Mouse (Mus musculus): Measurements from ENCODE around the gene Elp5.
"Not testable (repeated sequence)": the region's sequence is repeated elsewhere in the genome, so short reads cannot be mapped to it uniquely, and the experiment has no call there.

The Elp5 gene

DNA sequence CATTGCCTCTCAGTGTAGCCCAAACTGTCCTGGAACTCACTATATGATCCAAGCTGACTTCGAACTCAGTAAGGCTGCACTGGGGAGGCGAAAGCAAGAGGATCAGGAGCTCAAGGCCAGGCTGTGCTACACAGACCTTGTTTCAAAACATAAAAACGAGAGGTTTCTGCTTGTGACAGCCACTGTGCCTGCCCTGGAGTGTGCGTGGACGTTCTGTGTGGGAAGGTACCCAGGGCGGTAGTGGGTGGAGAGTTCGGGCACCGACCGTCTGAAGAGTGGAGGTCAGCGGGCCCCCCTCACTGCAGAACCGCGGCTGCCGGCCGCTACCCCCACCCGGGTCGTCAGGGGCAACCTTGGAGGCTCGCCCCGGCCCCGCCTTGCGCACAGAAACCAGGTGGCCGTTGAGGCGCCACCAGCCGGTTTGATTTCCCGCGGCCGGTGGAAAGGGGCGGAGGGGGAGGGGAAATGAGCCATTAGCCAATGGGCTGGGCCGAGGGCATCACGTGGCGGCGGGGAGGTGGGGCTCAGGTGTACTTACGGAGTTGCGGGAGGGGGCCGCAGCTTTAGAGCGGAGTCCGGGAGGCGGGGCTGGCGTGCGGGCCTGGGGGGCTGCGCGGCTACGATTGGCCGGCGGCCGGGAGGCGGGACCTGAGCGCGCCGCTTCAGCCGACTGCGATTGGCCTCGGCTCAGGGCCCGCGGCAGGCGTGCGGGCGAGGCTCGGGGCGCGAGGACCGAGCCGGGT lies 47.0 kb downstream of the Elp5 start, which contains the start of gene Ybx2:
Gene Ybx2 (plus strand): TSS at position 660 of the 743 bp plus-strand sequence.
- peak; percentile 84 for DNase-seq (ENCODE audit: low read depth, low spot score)

DNA sequence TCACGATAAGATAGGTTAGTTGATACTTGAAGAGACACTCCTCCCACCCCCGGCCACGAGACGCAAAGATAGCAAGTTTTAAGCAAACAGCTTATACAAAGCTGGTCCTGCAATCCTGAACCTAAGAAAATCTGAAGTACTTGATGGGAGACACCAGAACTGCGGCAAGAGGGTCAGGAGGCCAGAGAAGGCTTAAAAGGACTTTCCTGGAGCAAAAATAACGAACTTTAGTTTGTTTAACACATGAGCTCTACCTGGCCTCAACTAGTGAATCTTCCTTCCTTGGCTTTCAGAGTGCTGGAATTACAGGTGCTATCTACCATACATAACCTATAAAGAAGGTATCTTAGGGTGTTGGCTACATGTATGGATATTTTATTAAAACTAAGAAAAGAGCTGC lies 47.6 kb downstream of the Elp5 start:
- no peak for DNase-seq (ENCODE audit: low read depth, low spot score)

DNA sequence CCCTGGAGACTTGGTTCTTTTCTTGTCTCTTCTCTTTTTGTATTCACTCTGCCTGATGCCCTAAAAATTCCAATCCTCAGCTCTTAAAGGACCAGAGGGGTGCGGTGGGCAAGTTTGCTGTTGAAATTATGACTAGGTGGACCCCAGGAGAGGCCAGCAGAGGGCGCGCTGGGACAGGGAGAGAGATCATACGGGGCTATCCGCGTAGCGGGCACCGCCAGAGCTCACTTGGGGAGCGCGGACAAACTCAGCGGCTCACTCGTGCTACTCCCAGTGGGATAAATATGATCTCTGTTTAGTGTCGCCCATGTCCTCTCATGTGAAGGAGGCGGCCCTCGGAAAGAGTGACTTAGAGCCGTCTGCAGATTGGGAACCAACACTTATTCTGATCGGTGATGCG lies 48.1 kb downstream of the Elp5 start:
- DNase-seq (ENCODE audit: low read depth, low spot score), result peak; percentile 89

DNA sequence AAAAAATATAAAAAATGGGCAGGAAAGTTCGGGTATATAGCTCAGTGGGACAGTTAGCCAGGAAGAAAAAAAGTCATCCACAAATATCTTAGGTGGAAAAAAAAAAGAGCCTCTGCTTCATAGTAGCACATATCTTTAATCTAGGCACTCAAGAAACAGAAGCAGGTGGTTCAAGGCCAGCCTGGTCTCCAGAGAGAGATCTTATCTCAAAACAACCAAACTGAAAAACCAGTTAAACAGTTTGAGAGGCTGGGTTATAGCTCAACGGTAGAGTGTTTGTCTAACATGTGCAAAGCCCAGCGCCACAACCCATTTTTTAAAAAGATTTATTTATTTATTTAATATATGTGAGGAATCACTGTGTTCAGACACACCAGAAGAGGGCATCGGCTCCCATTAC lies 49.3 kb downstream of the Elp5 start:
- DNase-seq (ENCODE audit: low read depth, low spot score), result no peak

DNA sequence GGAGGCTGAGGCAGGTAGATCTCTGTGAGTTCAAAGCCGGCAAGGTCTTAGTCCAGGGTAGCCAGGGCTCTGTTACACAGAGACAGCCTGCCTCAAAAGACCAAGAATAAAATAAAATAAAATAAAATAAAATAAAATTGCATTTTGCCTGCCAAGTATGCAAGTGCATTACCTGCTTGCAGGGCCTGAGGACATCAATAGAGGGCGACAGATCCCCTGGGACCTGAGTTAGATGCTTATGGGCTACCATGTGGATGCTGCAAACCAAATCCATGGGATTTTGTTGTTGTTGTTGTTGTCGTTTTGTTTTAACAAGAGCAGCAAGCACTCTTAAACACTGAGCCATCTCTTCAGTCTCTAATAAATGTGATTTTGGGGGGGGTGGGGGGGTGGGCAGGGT lies 50.1 kb downstream of the Elp5 start:
- DNase-seq (ENCODE audit: low read depth, low spot score), result no peak

DNA sequence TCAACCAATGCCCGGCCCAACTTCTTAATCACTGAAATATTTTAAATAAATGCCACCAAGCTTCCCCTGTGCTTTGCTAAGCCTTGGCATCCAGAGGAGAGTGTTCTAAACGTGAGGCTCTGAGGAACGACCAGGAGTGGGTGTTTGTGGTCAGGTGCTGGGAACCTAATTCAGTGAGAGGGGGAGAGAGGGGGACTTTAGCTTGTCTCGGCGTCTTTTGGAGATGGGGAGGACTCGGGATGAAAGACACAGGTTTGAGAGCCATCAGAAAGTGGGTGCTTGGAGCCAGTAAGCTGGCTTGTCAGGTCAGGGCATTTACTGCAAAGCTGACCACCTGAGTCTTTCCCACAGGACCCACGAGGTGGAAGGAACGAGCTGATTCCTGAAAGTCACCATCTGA lies 50.5 kb downstream of the Elp5 start:
- no peak for DNase-seq (ENCODE audit: low read depth, low spot score)

DNA sequence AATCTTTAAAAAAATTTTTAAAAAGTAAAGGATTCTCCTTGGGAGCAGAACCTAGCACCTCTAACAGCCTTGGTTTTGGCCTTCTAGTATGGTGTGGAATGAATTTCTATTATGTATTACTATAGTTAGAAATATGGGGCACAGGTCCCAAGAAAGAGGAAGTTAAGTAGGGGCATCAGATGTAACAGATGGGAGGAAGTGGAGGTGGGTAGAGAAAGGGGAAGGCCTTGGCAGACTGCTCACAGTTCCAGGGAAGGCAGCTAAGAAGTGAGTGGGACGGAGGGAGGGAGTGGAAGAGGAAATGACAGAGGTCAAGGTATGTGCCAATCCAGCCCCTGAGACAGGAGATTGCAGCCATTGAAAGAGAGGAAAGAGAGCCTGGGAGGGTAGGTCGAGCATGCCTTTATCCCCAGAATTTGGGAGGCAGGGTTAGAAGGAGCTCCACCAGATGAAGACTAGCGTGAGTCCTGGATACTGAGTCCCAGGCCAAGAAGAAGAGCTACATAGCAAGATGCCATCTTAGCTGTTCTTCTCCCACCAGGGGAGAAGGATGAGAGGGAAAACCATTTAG lies 51.3 kb downstream of the Elp5 start:
- no peak for DNase-seq (ENCODE audit: low read depth, low spot score)

DNA sequence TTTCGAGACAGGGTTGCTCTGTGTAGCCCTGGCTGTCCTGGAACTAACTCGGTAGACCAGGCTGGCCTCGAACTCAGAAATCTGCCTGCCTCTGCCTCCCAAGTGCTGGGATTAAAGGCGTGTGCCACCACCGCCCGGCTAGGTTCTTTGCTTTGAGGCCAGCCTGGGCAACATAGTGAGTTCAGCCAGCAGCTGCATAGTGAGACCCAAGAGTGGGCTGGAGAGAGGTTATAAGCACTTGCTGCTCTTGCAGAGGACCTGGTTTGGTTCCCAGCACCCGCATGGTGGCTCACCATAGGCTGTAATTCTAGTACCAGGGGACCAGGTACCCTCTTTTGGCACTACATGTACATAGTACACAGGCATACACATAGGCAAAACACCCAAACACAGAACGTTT lies 52.1 kb downstream of the Elp5 start:
- not testable (repeated sequence) for DNase-seq (ENCODE audit: low read depth, low spot score)

DNA sequence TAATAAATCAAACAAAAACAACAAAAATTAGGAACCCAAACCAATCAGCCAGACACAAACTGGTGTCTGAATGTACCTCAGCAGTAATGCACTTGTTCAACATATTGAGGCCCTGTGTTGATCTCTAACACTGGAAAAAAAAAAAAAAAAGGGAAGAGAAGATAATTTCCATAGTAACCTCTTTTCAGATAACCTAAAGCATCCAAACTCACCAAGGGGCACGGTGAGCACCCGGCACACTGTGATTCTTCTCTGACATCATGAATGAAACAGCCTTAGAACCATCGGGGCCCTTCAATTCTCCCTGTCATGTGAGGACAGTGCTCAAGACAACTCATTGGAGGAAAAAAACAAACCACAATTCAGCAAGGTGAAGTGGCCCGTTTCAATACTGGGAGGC lies 52.6 kb downstream of the Elp5 start:
- DNase-seq (ENCODE audit: low read depth, low spot score), result no peak

DNA sequence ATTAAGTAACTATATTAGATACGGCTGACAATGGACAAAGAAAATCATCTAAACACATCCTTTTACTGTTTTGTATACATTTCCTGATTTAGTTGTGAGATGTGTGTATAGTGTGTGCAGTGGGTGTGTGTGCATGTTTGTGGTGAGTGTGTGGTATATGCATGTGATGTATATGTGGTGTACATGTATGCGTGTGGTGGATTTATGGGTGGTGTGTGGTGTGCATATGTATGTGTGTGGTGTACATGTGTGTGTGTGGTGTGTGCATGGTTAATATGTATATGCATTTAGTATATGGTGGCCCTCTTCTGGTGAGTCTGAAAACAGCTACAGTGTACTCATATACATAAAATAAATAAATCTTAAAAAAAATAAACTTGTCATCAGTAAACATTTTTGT lies 54.8 kb downstream of the Elp5 start:
- DNase-seq (ENCODE audit: low read depth, low spot score), result no peak

DNA sequence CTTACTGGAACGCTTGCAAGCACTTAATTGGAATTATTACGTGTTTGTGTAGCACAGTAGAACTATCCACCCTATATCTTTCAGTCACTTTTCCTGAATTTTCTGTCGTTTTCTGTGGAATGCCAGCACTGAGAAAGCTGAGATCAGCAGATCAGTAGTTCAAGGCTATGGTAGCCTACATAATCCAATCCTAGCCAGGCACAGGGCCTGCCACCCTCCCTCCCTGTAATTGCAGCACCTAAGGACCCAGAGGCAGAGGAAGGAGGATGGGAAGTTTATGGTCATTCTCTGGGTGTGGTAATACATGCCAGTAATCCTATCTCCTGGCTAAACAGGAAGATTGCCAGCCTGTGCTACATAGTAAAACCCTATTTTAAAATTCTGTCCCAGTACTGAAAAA lies 59.5 kb downstream of the Elp5 start:
- no peak for DNase-seq (ENCODE audit: low read depth, low spot score)

DNA sequence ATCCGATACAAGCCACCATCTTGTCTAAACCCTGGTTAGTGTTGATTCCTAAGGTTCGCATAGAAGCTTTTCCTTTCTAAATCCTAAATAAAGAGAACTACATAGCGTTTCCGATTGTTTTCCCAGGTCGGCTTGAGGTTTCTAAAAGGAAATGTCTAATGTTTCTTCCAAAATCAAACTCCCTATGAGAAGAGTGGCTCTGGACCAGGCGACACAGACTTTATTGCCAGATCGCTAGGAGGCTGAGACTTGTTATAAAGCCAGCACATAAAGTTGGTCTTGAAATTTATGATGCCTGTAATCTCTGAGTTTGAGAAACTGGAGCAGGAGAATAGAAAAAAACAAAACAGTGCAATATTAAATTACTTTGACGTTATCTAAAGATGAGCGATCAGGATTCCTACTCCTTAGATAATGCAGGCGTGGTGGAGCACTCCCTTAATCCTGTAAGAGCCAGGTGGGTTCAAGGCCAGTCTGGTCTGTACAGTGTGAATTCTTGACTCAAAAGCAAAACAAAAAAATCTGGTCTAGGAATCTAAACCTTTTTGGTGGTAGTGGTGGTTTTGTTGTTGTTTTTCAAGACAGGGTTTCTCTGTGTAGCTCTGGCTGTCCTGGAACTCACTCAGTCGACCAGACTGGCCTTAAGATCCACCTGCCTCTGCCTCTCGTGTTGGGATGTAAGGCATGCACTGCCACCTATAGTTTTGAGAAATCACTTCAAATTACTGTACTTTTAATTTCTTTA lies 60.1 kb downstream of the Elp5 start:
- DNase-seq (ENCODE audit: low read depth, low spot score), result no peak

DNA sequence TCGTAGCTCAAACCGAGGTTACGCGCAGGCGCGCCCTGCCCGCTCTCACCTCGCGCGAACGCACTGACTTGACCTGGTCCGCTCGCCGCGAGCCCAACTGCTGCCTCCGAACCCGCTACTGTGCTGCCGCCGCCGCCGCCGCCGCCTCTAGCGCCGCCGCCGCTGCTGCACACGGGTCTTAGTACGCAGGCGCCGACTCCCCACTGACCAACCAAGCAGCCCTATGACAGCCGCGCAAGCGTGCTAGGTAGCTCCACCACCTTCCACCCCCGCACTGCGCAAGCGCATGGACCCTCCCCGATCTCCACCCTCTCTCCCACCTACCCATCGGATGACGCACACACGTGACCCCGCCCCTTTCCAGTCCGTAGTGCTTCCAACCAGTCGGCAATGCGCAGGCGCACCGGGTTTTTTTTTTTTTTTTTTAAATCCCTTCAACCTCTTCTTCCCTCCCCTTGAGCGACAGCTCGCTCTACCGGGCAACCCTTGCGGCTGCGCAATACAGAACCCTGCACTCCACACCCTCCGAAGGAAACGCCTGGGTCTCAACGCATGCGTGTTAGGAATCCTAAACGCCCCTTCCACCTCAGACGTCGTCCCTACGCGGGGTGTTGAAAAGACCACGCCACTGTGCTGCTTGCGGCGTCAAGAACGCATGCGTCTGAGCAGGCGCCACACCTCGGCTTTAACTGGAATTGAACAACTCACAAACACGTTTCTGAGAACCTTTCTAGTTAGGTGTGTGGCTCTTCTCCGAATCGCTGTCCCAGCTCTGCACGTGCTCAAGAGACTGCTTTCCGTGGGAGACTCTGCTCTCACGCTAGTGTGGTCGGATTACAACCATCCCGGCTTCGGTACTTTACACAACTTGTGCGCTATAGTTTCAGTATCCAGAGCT lies 61.0 kb downstream of the Elp5 start, which contains the start of gene Eif5a:
Gene Eif5a (minus strand): TSS at position 845 of the 898 bp plus-strand sequence.
- DNase-seq (ENCODE audit: low read depth, low spot score), result peak; percentile 100

DNA sequence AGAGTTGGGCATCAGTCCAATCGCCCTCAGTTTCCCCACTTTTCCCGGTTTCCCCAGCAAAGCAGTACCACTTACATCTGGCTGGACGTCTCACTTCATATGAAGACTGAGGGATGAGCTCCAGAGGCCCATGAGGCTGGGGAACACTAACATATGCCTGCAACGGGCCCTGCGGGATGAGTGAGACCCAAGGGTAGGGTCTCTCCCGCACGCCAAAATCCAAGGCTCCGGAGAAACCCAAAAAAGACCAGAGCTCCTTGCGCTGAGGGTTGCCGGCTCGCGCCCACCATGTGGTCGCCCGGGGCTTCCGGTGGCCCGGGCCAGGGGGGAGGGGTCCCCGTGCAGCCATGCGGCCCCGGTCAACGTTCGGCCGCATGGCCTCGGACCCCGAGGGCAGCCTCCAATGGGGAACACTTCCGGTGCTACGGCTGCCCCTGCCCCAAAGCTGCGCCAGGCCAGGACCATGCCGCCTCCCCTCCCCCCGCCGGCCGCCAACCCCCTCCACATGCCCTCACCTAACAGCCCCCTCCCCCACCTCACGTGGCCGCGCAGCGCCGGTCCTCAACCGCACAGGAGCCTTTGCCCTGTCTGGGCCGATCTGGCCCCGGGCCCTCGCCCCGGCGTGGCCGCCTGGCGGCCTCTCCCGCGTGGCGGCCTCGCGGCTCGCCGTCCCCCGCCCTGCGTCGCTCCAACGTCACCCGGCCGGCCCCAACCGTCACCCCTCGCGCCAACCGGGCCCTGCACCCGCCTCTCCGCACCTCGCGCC lies 61.9 kb downstream of the Elp5 start:
- no peak for DNase-seq (ENCODE audit: low read depth, low spot score)

DNA sequence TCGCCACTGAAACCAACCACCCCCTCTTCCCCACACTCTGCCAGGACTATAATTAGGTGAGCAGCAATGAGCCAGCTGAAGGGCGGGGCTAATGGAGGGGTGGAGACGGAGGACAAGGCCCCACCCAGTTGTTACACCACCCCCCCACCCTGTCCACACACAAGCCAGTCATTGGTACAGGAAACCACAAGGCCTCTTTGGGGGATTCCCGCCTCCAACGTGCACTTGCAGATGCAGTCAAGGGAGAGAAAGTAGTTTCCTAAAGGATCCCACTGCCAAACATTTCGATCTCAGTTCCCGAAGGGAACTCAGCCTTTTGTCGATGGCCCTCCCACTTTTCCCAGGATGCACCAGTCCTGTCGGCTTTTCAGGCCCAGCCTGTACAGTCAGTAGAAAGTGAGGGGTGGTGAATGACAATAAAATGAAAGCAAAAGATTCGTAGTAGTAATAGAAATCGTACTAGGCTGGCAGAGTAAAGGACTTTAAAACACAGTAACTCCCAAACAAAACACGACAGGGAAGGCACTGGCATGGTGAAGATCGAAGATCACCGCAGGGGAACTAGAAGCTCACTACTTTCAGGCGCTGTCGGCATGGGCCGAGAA lies 62.6 kb downstream of the Elp5 start:
- DNase-seq (ENCODE audit: low read depth, low spot score), result no peak

DNA sequence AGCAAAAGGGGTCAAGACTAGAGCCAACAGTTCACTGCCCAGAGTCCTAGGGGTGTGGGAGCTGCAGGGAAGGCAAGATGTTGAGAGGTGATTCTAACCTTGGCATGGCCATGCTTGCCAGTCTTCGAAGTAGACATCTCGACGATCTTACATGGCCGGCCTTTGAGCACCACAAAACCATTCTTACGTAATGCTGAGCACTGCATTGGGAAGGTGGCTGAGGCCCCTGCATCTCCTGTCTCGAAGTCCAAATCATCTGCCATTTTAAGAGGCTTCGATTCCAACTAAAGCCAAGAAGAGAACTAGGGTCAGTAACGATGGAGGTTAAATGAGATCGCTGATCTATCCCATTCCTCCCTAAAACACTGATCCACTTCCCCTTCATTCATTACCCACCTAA lies 63.3 kb downstream of the Elp5 start:
- no peak for DNase-seq (ENCODE audit: low read depth, low spot score)
